Mouse (Mus musculus): ENCODE measurements around the gene Lims1.

DNA sequence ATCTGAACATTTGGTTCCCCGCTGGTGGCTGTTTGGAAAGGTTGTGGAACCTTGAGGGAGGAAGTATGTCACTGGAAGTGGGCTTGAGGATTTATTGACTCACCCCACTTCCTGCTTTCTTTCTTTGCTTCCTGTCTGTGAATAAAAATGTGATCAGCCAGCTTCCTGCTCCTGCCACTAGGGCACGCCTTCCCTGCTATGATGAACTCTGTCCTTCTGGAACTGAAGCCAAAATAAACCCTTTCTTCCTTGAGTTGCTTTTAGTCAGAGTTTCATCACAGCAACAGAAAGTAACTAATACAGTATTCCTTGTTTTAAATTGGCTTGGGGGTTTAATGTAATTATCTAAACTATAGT lies 82.7 kb downstream of the Lims1 start:
- no peak for TF ChIP-seq POLR2A (IDR thresholded peaks at IDR 0.05; ENCODE audit: extremely low read depth, insufficient read depth, low read length)
- TF ChIP-seq CTCF (IDR thresholded peaks at IDR 0.05; ENCODE audit: extremely low read depth, insufficient read depth, low read length), result no peak
